Mouse (Mus musculus): ENCODE results near the gene Dcaf6.

DNA sequence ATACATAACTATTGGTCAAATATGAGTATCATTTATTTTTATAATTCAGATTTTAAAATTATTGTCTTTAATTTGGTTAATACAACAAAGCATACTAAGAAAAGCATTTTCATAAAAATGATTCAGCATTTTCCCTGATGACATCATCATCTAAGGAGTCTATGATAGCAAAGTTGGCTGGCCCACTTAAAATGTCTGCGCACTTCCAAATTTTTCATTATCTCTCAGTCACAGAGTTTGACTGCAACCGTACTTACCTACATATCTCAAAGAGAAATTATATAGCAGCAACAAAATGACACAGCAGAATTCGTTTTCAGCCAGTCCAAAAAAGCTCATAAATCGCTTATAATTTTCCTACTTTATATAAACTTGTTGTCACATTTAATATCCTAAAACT lies 64.3 kb downstream of the Dcaf6 start:
- TF ChIP-seq CTCF (conservative IDR thresholded peaks at IDR 0.05; ENCODE audit: insufficient read depth, insufficient read length, low read depth, low read length) (no peak), POLR2A (IDR thresholded peaks at IDR 0.05; ENCODE audit: low read depth, low read length) (no peak)

Measured in kidney, adult 2 months (tissue).